Comparison of ENCODE assay signal across 8 mouse cellular contexts in genomic region chr11:55087006-55087405, GRCm38 (mm10). TPM values are rescaled to one million over a fixed set of nuclear protein-coding genes. Genes with fewer than 3 reads are reported as not detected.
A peak's percentile ranks its signal among the peaks of the same experiment; 100 is the strongest.
DNase-seq lines count a peak whose midpoint lies in the region; ATAC-seq and TF ChIP-seq lines count a peak whose summit lies in the region.

No protein-coding gene starts in this region.

- TF ChIP-seq CTCF in forebrain, postnatal 0 days (IDR thresholded peaks at IDR 0.05; ENCODE audit: low read depth): peak; percentile 96
- peak; percentile 94 for TF ChIP-seq CTCF in testis, adult 2 months (IDR thresholded peaks at IDR 0.05; ENCODE audit: control insufficient read depth, insufficient read depth, insufficient replicate concordance, low read depth, low read length)

- H3K79me2 ChIP-seq in myocyte (ENCODE audit: control insufficient read depth, insufficient read depth): no peaks in the 10 kb centered on the region

- H3K9me3 ChIP-seq in forebrain, postnatal 0 days (ENCODE audit: low read length): no peaks in the 10 kb centered on the region
- H3K9me3 ChIP-seq in hindbrain, embryonic 16.5 days (ENCODE audit: control insufficient read depth, low read length): no peaks in the 10 kb centered on the region

- peak; percentile 80; the same call in 1 of the 2 replicates for ATAC-seq in cerebellum, adult (ENCODE audit: insufficient number of reproducible peaks, low FRiP score, low TSS enrichment)
- ATAC-seq in forebrain, postnatal 0 days: peak; percentile 67
- ATAC-seq in hindbrain, embryonic 16.5 days: peak; percentile 71; the same call in 1 of the 2 replicates

- no peak overlapping the region for H3ac ChIP-seq in myocyte (ENCODE audit: control insufficient read depth, insufficient read length)

- H3K4me3 ChIP-seq in forebrain, postnatal 0 days (ENCODE audit: low read depth, low read length): no peak overlapping the region
- H3K4me3 ChIP-seq in hindbrain, embryonic 16.5 days (ENCODE audit: low read length): no peak overlapping the region
- no peak overlapping the region for H3K4me3 ChIP-seq in myocyte
- H3K4me3 ChIP-seq in testis, adult 2 months (ENCODE audit: control insufficient read depth, low read depth, low read length): peak overlapping the region; percentile 81

- H3K27me3 ChIP-seq in forebrain, postnatal 0 days (ENCODE audit: insufficient read depth, low read length): no peaks in the 10 kb centered on the region
- no peaks in the 10 kb centered on the region for H3K27me3 ChIP-seq in hindbrain, embryonic 16.5 days (replicated peaks; ENCODE audit: control insufficient read depth, insufficient read depth, low read length)
- peaks cover 5% of the 10 kb centered on the region for H3K27me3 ChIP-seq in myocyte (ENCODE audit: control insufficient read depth, insufficient read depth, insufficient read length)
- no peaks in the 10 kb centered on the region for H3K27me3 ChIP-seq in testis, adult 2 months (ENCODE audit: control insufficient read depth, insufficient read depth, low read length)

- DNase-seq in ovary, postnatal 14 days (ENCODE audit: low spot score): peak; percentile 61
- DNase-seq in ovary, postnatal 10 days (ENCODE audit: low spot score): no peak
- peak; percentile 88 for DNase-seq in forebrain, postnatal 0 days
- DNase-seq in left cerebral cortex, postnatal 4 days: peak; percentile 71

- no peaks in the 10 kb centered on the region for H3K4me1 ChIP-seq in forebrain, postnatal 0 days (ENCODE audit: insufficient read depth)
- no peaks in the 10 kb centered on the region for H3K4me1 ChIP-seq in hindbrain, embryonic 16.5 days (ENCODE audit: control insufficient read depth, insufficient read depth, low read depth, low read length)
- peaks cover 2% of the 10 kb centered on the region; the same call in 1 of the 2 replicates for H3K4me1 ChIP-seq in testis, adult 2 months (ENCODE audit: control insufficient read depth, insufficient read depth, low read length)

- no peak for TF ChIP-seq POLR2A in myocyte (IDR thresholded peaks at IDR 0.05; ENCODE audit: insufficient read length, low read depth)
- no peak for TF ChIP-seq POLR2A in testis, adult 2 months (IDR thresholded peaks at IDR 0.05; ENCODE audit: control insufficient read depth, low read depth, low read length)

- intact Hi-C loops in left cerebral cortex, postnatal 4 days (cut with DNase I): no loop called here

- no peak overlapping the region for H3K4me2 ChIP-seq in forebrain, postnatal 0 days (ENCODE audit: low read depth)
- H3K4me2 ChIP-seq in hindbrain, embryonic 16.5 days (ENCODE audit: low read length): peak overlapping the region; percentile 28; the same call in 1 of the 2 replicates
- no peak overlapping the region for H3K4me2 ChIP-seq in myocyte (ENCODE audit: low read depth)

- H3K27ac ChIP-seq in forebrain, postnatal 0 days (ENCODE audit: low read depth, low read length): no peak overlapping the region
- no peak overlapping the region for H3K27ac ChIP-seq in hindbrain, embryonic 16.5 days (ENCODE audit: low read depth, low read length)
- no peak overlapping the region for H3K27ac ChIP-seq in testis, adult 2 months (ENCODE audit: control insufficient read depth, insufficient read depth, low read depth, low read length)

- 6% methylated on average over 10 of the region's 10 CpGs for WGBS in forebrain, postnatal 0 days
- 6% methylated on average over 10 of the region's 10 CpGs for WGBS in hindbrain, embryonic 16.5 days

- H3K36me3 ChIP-seq in forebrain, postnatal 0 days (ENCODE audit: insufficient read depth): no peaks in the 10 kb centered on the region
- H3K36me3 ChIP-seq in hindbrain, embryonic 16.5 days (ENCODE audit: control insufficient read depth, insufficient read depth, low read length): no peaks in the 10 kb centered on the region
- no peaks in the 10 kb centered on the region for H3K36me3 ChIP-seq in myocyte (ENCODE audit: control insufficient read depth, insufficient read depth)
- no peaks in the 10 kb centered on the region for H3K36me3 ChIP-seq in testis, adult 2 months (ENCODE audit: control insufficient read depth, insufficient read depth, low read length)

- H3K9ac ChIP-seq in forebrain, postnatal 0 days: no peak overlapping the region
- no peak overlapping the region for H3K9ac ChIP-seq in hindbrain, embryonic 16.5 days (ENCODE audit: low read depth, low read length)

TF ChIP-seq in myocyte, 11 proteins besides CTCF, POLR2A, EP300 and RAD21:
- TF ChIP-seq CEBPB (IDR thresholded peaks at IDR 0.05; ENCODE audit: insufficient read depth, poor library complexity, severe bottlenecking) (0 out of 2 replicates have a peak, but pooled peaks have one; percentile 35), REST (IDR thresholded peaks at IDR 0.05; ENCODE audit: insufficient read depth, insufficient read length) (no peak)

RNA-seq across cellular contexts. Expression of gene Ccdc69, which starts 9.1 kb away (rescaled TPM):
- 0.48 and 0.62 TPM in 2 replicates for total RNA-seq in forebrain, postnatal 0 days (2014; rRNA removed)
- 0.18 and 0.29 TPM in 2 replicates for polyA plus RNA-seq in forebrain, postnatal 0 days (2015; fragmentation: Nextera tagmentation; extraction: Ambion mirVana)
- 0.50 and 1.00 TPM in 2 replicates for polyA plus RNA-seq in hindbrain, embryonic 16.5 days (2015; fragmentation: Nextera tagmentation; extraction: Ambion mirVana)
- total RNA-seq in left cerebral cortex, postnatal 4 days (2021): not detected
- 0.11 TPM for polyA plus RNA-seq in myocyte (2012; fragmentation: generic; extraction: Trizol)
- 2.1 and 2.2 TPM in 2 replicates for polyA plus RNA-seq in testis, adult 2 months (2012; rRNA removed)

RNA-seq across cellular contexts. Expression of gene Gm2a, which starts 10.9 kb away (rescaled TPM):
- 19.9 and 20.2 TPM in 2 replicates for total RNA-seq in forebrain, postnatal 0 days (2014; rRNA removed)
- 46.7 and 48.4 TPM in 2 replicates for polyA plus RNA-seq in forebrain, postnatal 0 days (2015; fragmentation: Nextera tagmentation; extraction: Ambion mirVana)
- polyA plus RNA-seq in hindbrain, embryonic 16.5 days (2015; fragmentation: Nextera tagmentation; extraction: Ambion mirVana): 39.0 and 45.8 TPM in 2 replicates
- total RNA-seq in left cerebral cortex, postnatal 4 days (2021): 10 to 100 TPM; 31.0 to 32.2 TPM
- polyA plus RNA-seq in myocyte (2012; fragmentation: generic; extraction: Trizol): 5.8 TPM
- polyA plus RNA-seq in testis, adult 2 months (2012; rRNA removed): 115 and 137 TPM in 2 replicates

RNA-seq across cellular contexts. Expression of gene Anxa6, which starts 53.8 kb away (rescaled TPM):
- 52.3 and 57.2 TPM in 2 replicates for total RNA-seq in forebrain, postnatal 0 days (2014; rRNA removed)
- polyA plus RNA-seq in forebrain, postnatal 0 days (2015; fragmentation: Nextera tagmentation; extraction: Ambion mirVana): 40.5 and 50.2 TPM in 2 replicates
- 72.4 and 84.0 TPM in 2 replicates for polyA plus RNA-seq in hindbrain, embryonic 16.5 days (2015; fragmentation: Nextera tagmentation; extraction: Ambion mirVana)
- 10 to 100 TPM; 70.0 to 70.2 TPM for total RNA-seq in left cerebral cortex, postnatal 4 days (2021)
- 722 TPM for polyA plus RNA-seq in myocyte (2012; fragmentation: generic; extraction: Trizol)
- 4.9 and 7.5 TPM in 2 replicates for polyA plus RNA-seq in testis, adult 2 months (2012; rRNA removed)
